Mouse (Mus musculus) layer of hippocampus, adult 2 months (tissue): ENCODE measurements around the gene Gm21983. TPM values are rescaled to one million over a fixed set of nuclear protein-coding genes. Genes with fewer than 3 reads are reported as not detected.

Source experiments
- DNase-seq, 2 experiments: peaks; one replicate each; pipeline ENCODE4 v3.0.0; 2022; ENCODE audit warnings: low spot score in 2 of 2
- H3K27ac ChIP-seq: fragments of 200-600 bp; 2 replicates; pipeline ENCODE4 v1.8.1; 2022
- H3K4me3 ChIP-seq: fragments of 200-600 bp; 2 replicates; pipeline ENCODE4 v1.8.1; 2022; ENCODE audit warnings: mild to moderate bottlenecking
- CTCF ChIP-seq: fragments of 200-600 bp; conservative IDR thresholded peaks from 2 replicates; pipeline ENCODE4 v1.8.1; 2022; ENCODE audit warnings: antibody characterized with exemption, mild to moderate bottlenecking, moderate library complexity
- microRNA-seq, 2 experiments: library from miRNA; unstranded; fragments of <30 nt; microRNA quantifications; one replicate each; pipeline ENCODE4 v1.2.0; 2021
- total RNA-seq, 2 experiments: library from RNA; stranded (reverse); gene quantifications; 2 replicates each; pipeline ENCODE4 v1.2.3; 2021

The Gm21983 gene
- total RNA-seq, 2 experiments from 2014 or later: not detected

DNA sequence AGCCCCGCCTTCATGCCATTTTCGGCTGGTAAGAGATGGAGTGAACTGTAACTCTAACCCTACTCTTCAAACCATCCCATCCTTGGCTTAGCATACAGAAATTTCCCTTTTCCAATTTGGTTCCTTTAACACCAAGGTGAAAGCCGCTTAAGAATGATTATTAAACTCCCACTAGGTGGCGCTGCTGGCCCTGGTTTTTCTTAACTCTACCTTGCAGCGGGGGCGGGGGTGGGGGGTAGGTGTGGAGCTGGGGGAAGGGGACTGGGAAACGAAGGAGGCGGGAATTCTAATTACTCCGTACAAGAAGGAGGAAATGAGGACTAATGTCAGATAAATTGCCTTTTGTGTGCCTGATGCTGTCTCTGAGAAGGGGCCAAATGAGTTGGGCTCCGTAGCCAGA is 48.3 kb downstream of the Gm21983 start:
- DNase-seq: peak; percentile 46 to 69
- no peak overlapping the region for H3K4me3 ChIP-seq
- TF ChIP-seq CTCF: peak; percentile 73
- no peak overlapping the region for H3K27ac ChIP-seq

DNA sequence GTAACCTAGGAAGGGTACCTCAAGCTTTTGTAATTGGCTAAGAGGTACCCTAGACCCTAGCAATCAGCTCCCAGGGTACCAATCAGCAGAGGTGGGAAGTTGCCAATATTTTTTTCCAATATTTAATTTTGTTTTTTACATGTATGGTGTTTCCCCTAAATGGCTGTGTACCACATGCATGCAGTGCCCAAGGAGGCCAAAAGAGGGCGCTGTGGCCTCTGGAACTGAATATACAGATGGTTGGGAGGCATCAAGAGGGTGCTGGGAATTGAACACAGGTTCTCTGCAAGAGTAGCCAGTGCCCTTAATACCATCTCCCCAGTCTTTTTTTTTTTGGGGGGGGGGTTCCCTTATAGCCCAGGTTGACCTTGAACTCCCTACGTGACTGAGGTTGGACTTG is 49.5 kb downstream of the Gm21983 start:
- Histone ChIP-seq H3K4me3 (no peak overlapping the region), H3K27ac (no peak overlapping the region)
- no peak for DNase-seq
- peak; percentile 49 for TF ChIP-seq CTCF

DNA sequence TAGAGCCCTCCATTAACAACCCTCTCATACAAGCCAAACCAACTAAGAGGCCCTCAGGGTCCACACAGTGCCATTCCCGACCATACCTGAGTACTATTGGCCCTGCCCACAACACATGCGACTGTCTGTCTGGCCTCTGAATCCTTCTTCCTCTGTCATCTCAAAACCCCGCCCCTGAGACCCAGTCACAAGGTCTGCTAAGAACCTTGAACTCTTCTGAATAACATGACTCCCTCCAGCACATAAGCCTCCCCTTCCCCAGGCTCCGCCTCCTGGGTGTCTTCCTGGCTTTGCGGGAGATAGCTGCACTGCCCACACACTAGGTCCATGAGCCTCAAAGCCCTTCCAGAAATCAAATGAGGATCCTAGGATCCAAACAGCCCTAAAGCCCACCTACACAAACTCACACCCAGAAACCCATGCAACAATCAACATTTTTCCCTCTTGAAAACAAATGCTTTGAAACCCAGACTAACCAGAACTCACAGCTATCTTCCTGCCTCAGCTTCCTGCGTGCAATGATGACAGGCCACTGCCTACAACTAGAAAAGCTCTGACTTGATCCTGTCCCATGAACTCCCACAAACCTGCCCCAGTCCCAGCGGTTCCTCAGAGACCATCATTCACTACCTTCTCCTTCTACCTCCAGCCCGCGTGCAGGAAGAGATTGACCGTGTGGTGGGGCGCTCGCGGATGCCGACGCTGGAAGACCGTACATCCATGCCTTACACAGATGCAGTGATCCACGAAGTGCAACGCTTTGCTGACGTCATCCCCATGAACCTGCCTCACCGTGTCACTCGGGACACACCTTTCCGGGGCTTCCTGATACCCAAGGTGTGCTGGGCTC is 50.1 kb downstream of the Gm21983 start:
- H3K4me3 ChIP-seq: no peak overlapping the region
- no peak overlapping the region for H3K27ac ChIP-seq

GRCm38 (mm10) chr7:27129811-27130210 is 51.1 kb downstream of the Gm21983 start:
- Histone ChIP-seq H3K27ac (no peak overlapping the region), H3K4me3 (no peak overlapping the region)
- no peak for TF ChIP-seq CTCF
- no peak for DNase-seq

More for the DNA sequence above, 50.1 kb downstream of the Gm21983 start:
- DNase-seq: no peak
- TF ChIP-seq CTCF: no peak

DNA sequence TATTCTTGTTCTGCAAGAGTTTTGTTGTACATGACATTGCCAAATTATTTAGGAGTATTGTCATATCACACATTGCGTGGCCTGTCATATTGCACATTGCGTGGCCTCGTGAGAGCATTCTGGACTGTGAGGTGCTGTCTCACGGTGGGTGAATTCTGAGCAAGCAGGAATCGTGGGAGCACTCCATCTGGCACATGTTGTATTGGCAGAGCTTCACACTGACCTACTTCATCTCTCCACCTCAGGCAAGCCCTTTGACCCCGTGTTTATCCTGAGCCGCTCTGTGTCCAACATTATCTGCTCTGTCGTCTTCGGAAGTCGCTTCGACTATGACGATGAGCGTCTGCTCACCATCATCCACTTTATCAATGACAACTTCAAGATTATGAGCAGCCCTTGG is 51.9 kb downstream of the Gm21983 start:
- DNase-seq: no peak
- no peak for TF ChIP-seq CTCF
- Histone ChIP-seq H3K27ac (no peak overlapping the region), H3K4me3 (no peak overlapping the region)

DNA sequence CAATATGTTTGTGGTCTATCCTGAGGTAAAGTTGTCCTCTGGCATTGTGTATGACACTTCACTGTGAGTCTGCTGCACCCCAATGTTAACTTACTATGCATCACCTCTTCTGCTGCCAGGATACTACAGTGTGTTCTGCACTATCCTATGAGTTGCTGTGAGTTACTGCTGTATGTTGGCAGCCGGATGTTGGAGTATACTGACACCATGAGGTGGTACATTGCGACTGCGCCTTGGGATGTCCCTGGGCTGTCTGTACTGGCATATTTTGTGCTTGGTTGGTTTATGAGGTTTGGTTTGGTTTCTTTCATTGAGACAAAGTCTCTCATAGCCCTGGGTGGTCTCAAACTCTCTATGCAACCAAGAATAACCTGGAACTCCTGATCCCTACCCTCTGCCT is 52.7 kb downstream of the Gm21983 start:
- peak; percentile 26 to 56 for DNase-seq
- Histone ChIP-seq H3K4me3 (no peak overlapping the region), H3K27ac (no peak overlapping the region)
- peak; percentile 82 for TF ChIP-seq CTCF

DNA sequence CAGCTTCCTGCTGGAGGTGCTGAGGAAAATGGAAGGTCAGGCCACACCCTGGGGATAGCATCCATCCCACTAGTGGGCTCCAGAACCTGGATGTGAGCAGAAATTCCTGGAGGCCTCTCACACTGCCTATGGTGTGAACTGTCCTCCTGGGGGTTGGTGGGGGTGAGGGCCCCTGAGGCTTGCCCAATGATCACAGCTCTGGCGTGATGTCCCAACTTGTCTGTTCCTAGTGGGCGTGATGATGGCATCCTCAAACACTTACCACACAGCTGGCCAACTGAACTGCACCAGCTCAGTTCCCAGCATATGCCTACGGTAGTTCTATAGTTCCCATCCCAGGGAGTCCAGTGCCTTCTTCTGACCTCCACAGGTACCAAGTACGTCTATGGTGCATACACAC is 55.9 kb downstream of the Gm21983 start:
- DNase-seq: no peak
- no peak for TF ChIP-seq CTCF
- H3K4me3 ChIP-seq: no peak overlapping the region
- H3K27ac ChIP-seq: no peak overlapping the region

DNA sequence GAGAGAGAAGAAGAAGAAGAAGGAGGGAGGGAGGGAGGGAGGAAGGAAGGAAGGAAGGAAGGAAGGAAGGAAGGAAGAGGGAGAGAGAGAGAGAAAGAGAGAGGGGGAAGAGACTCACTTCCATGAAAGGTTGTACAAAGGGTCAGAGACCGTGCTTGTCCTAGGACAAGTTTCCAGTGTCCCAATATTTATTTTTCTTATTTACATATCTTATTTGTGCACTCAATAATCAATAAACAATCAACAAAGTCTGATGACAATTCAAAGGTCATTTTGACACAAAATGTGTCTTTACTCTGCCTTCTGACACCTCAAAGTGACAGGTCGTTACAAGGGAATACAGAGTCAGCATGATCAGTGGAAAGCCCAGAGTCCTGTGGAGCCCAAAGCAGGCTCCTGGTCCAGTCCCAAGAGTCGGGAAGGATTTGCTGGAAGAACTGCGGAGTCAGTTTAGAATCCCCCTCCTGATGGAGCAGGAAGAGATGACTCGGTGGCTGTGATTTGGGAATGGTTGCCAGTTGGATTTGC is 56.5 kb downstream of the Gm21983 start:
- Histone ChIP-seq H3K4me3 (no peak overlapping the region), H3K27ac (no peak overlapping the region)
- TF ChIP-seq CTCF: no peak
- no peak for DNase-seq

GRCm38 (mm10) chr7:27119676-27120075 is 61.2 kb downstream of the Gm21983 start, which contains the start of gene Cyp2f2:
Gene Cyp2f2 (plus strand): TSS chr7:27119909.
- Histone ChIP-seq H3K4me3 (no peak within 1 kb of the TSS), H3K27ac (no peak within 1 kb of the TSS)
- DNase-seq: no peak
- TF ChIP-seq CTCF: no peak

Small RNA genes lying within 50 kb of the gene (microRNA-seq; reads per million reads assigned to microRNA genes)
- gene Mir1191 (0 reads per million in 2 experiments), gene Mir3101 (0 to 0.55 reads per million in 2 experiments)

Other genes starting within 250 kb of the Gm21983 start
- not detected for gene Cyp2a22, start 241.7 kb downstream of the Gm21983 start, total RNA-seq
- gene Cyp2a12, start 152.0 kb downstream of the Gm21983 start, total RNA-seq: not detected
- under 1 TPM in 1 of 2 experiments, not detected in 1; 0.41 TPM for gene Cyp2f2, start 61.2 kb downstream of the Gm21983 start, total RNA-seq
- gene Cyp2t4, start 27.4 kb downstream of the Gm21983 start, total RNA-seq: not detected
- 100 to 1,000 TPM in 1 of 2 experiments, 10 to 100 TPM in 1; 97.4 to 103 TPM for gene Egln2, start 14.3 kb downstream of the Gm21983 start, total RNA-seq
- 10 to 100 TPM; 97.4 to 98.8 TPM for gene Rab4b, start 2.2 kb downstream of the Gm21983 start, total RNA-seq
- gene Mia, start 71 bp upstream of the Gm21983 start, total RNA-seq: 1 to 10 TPM; 2.2 to 2.7 TPM
- gene BC024978, start 14.7 kb upstream of the Gm21983 start, total RNA-seq: 10 to 100 TPM; 19.5 to 21.7 TPM
- 10 to 100 TPM; 84.8 to 91.0 TPM for gene Snrpa, start 15.2 kb upstream of the Gm21983 start, total RNA-seq
- gene Itpkc, start 47.6 kb upstream of the Gm21983 start, total RNA-seq: 1 to 10 TPM; 8.5 to 9.1 TPM
- 10 to 100 TPM; 36.1 to 37.9 TPM for gene Coq8b, start 51.9 kb upstream of the Gm21983 start, total RNA-seq
- gene Numbl, start 77.3 kb upstream of the Gm21983 start, total RNA-seq: 100 to 1,000 TPM; 135 to 148 TPM
- 10 to 100 TPM; 54.5 to 54.8 TPM for gene Ltbp4, start 156.6 kb upstream of the Gm21983 start, total RNA-seq
- gene Shkbp1, start 174.9 kb upstream of the Gm21983 start, total RNA-seq: 10 to 100 TPM; 29.4 to 42.9 TPM
- gene Gm20479, start 176.3 kb upstream of the Gm21983 start, total RNA-seq: not detected